Mouse (Mus musculus) retina, adult 2 months (tissue): Measurements from ENCODE around the gene Mef2d.

Experiments used
- DNase-seq: peaks from one replicate; pipeline ENCODE4 v3.0.0-alpha.2; 2012; ENCODE audit warnings: low read depth, low spot score

Mef2d gene

GRCm38 (mm10) chr3:88178986-88179385 is 36.8 kb downstream of the Mef2d start:
- no peak for DNase-seq

GRCm38 (mm10) chr3:88181374-88181773 is 39.2 kb downstream of the Mef2d start:
- no peak for DNase-seq

GRCm38 (mm10) chr3:88186424-88186823 is 44.3 kb downstream of the Mef2d start:
- DNase-seq: no peak

- no peak for DNase-seq
Observed at GRCm38 (mm10) chr3:88191146-88191545, 49.0 kb downstream of the Mef2d start.

GRCm38 (mm10) chr3:88191820-88192616 is 49.8 kb downstream of the Mef2d start:
- no peak for DNase-seq

GRCm38 (mm10) chr3:88197741-88198504 is 55.8 kb downstream of the Mef2d start:
- DNase-seq: no peak

GRCm38 (mm10) chr3:88198505-88199020 is 56.4 kb downstream of the Mef2d start:
- no peak for DNase-seq

GRCm38 (mm10) chr3:88199541-88200110 is 57.5 kb downstream of the Mef2d start:
- no peak for DNase-seq

GRCm38 (mm10) chr3:88200161-88200971 is 58.2 kb downstream of the Mef2d start:
- no peak for DNase-seq

GRCm38 (mm10) chr3:88200972-88201330 is 58.8 kb downstream of the Mef2d start:
- DNase-seq: no peak

GRCm38 (mm10) chr3:88201640-88202039 is 59.5 kb downstream of the Mef2d start:
- no peak for DNase-seq

GRCm38 (mm10) chr3:88202986-88203385 is 60.8 kb downstream of the Mef2d start:
- DNase-seq: no peak

- DNase-seq: no peak
Observed at GRCm38 (mm10) chr3:88203456-88203855, 61.3 kb downstream of the Mef2d start.

- no peak for DNase-seq
Observed at GRCm38 (mm10) chr3:88203999-88204700, 62.0 kb downstream of the Mef2d start.

GRCm38 (mm10) chr3:88204751-88205150 is 62.6 kb downstream of the Mef2d start:
- DNase-seq: no peak

- DNase-seq: no peak
Observed at GRCm38 (mm10) chr3:88205176-88205562, 63.0 kb downstream of the Mef2d start.

GRCm38 (mm10) chr3:88205563-88206491 is 63.7 kb downstream of the Mef2d start:
- no peak for DNase-seq

GRCm38 (mm10) chr3:88206500-88206899 is 64.3 kb downstream of the Mef2d start:
- no peak for DNase-seq

- DNase-seq: no peak
Observed at GRCm38 (mm10) chr3:88206901-88207371, 64.8 kb downstream of the Mef2d start.
